ENCODE assay signal across 8 mouse cellular contexts in genomic region chr10:80075924-80076323, GRCm38 (mm10). TPM values are rescaled to one million over a fixed set of nuclear protein-coding genes. Genes with fewer than 3 reads are reported as not detected.
A peak's percentile ranks its signal among the peaks of the same experiment; 100 is the strongest.
DNase-seq lines count a peak whose midpoint lies in the region; ATAC-seq and TF ChIP-seq lines count a peak whose summit lies in the region.
"Had no signal": no experiment of that assay in that cellular context is flagged by ENCODE, and none has a peak within 500 bp of the region (broad histone marks: within the 10 kb centered on the region; RNA-seq: fewer than 3 reads in every experiment).

No protein-coding gene starts in this region.

- 38% methylated on average over 1 of the region's 1 CpGs for WGBS in kidney, embryonic 15.5 days
- 90% methylated on average over 1 of the region's 1 CpGs for WGBS in bone marrow, adult 2 months
- WGBS in liver, embryonic 15.5 days (ENCODE audit: insufficient replicate concordance): 61% methylated on average over 1 of the region's 1 CpGs

- no peaks in the 10 kb centered on the region for H3K27me3 ChIP-seq in kidney, embryonic 15.5 days
- H3K27me3 ChIP-seq in ES-Bruce4 (ENCODE audit: control insufficient read depth, insufficient read depth, low read length, poor library complexity, severe bottlenecking): no peaks in the 10 kb centered on the region
- H3K27me3 ChIP-seq in liver, embryonic 15.5 days: no peaks in the 10 kb centered on the region
- H3K27me3 ChIP-seq: Patski had no signal

- H3K36me3 ChIP-seq in kidney, embryonic 15.5 days: peaks cover 29% of the 10 kb centered on the region
- H3K36me3 ChIP-seq in ES-Bruce4 (ENCODE audit: control insufficient read depth, insufficient read depth, low read length, poor library complexity, severe bottlenecking): 0 out of 2 replicates have a peak, but pooled peaks cover 2% of the 10 kb centered on the region
- peaks cover 49% of the 10 kb centered on the region for H3K36me3 ChIP-seq in liver, embryonic 15.5 days (replicated peaks)

- no peaks in the 10 kb centered on the region for H3K9me3 ChIP-seq in kidney, embryonic 15.5 days (replicated peaks)
- no peaks in the 10 kb centered on the region for H3K9me3 ChIP-seq in ES-Bruce4 (replicated peaks; ENCODE audit: control insufficient read depth, insufficient read depth, low read length, poor library complexity, severe bottlenecking)
- H3K9me3 ChIP-seq in liver, embryonic 15.5 days (replicated peaks): no peaks in the 10 kb centered on the region

- TF ChIP-seq EP300 in ES-Bruce4 (IDR thresholded peaks at IDR 0.05; ENCODE audit: insufficient read depth, low read depth, low read length): no peak

- H3K4me2 ChIP-seq in kidney, embryonic 15.5 days: no peak overlapping the region
- no peak overlapping the region for H3K4me2 ChIP-seq in liver, embryonic 15.5 days

- H3K4me1 ChIP-seq in kidney, embryonic 15.5 days: peaks cover 48% of the 10 kb centered on the region
- H3K4me1 ChIP-seq in ES-Bruce4 (ENCODE audit: control insufficient read depth, insufficient read depth, low read length): peaks cover 10% of the 10 kb centered on the region
- H3K4me1 ChIP-seq in bone marrow, adult 2 months (ENCODE audit: control insufficient read depth, insufficient read depth, low read length): peaks cover 12% of the 10 kb centered on the region
- H3K4me1 ChIP-seq in liver, embryonic 15.5 days (replicated peaks): peaks cover 86% of the 10 kb centered on the region

- H3K27ac ChIP-seq in kidney, embryonic 15.5 days: peak overlapping the region; percentile 64
- 0 out of 2 replicates have a peak overlapping the region, but pooled peaks have one; percentile 1 for H3K27ac ChIP-seq in ES-Bruce4 (ENCODE audit: insufficient read depth, low read length)
- peak overlapping the region; percentile 96 for H3K27ac ChIP-seq in bone marrow, adult 2 months (ENCODE audit: control insufficient read depth, insufficient read depth, low read depth, low read length, poor library complexity)
- H3K27ac ChIP-seq in liver, embryonic 15.5 days (replicated peaks): peak overlapping the region; percentile 71; the same call in 1 of the 2 replicates

- no peak overlapping the region for H3K4me3 ChIP-seq in kidney, embryonic 15.5 days (replicated peaks)
- H3K4me3 ChIP-seq in ES-Bruce4 (ENCODE audit: low read depth, low read length): no peak overlapping the region
- H3K4me3 ChIP-seq in bone marrow, adult 2 months (replicated peaks; ENCODE audit: control insufficient read depth, low read depth, low read length): no peak overlapping the region
- no peak overlapping the region for H3K4me3 ChIP-seq in liver, embryonic 15.5 days (replicated peaks)

- no peak for DNase-seq in kidney, postnatal 14 days
- no peak for DNase-seq in cerebellum, adult 9-10 months
- no peak for DNase-seq in spleen, adult 12 weeks (ENCODE audit: low spot score)

- TF ChIP-seq POLR2A in ES-Bruce4 (IDR thresholded peaks at IDR 0.05; ENCODE audit: insufficient read depth, low read length): no peak
- no peak for TF ChIP-seq POLR2A in bone marrow, adult 2 months (IDR thresholded peaks at IDR 0.05; ENCODE audit: borderline replicate concordance, control insufficient read depth, low read depth, low read length)

- no peak overlapping the region for H3K9ac ChIP-seq in kidney, embryonic 15.5 days
- H3K9ac ChIP-seq in ES-Bruce4 (ENCODE audit: low read depth, poor library complexity, severe bottlenecking): no peak overlapping the region
- H3K9ac ChIP-seq in liver, embryonic 15.5 days: no peak overlapping the region; the same call in 1 of the 2 replicates

- no peak for ATAC-seq in kidney, embryonic 15.5 days (replicated peaks; ENCODE audit: low FRiP score)
- ATAC-seq in liver, embryonic 15.5 days (ENCODE audit: insufficient read depth): no peak

- no peak for TF ChIP-seq CTCF in ES-Bruce4 (IDR thresholded peaks at IDR 0.05; ENCODE audit: low read depth, low read length)
- TF ChIP-seq CTCF in bone marrow, adult 2 months (IDR thresholded peaks at IDR 0.05; ENCODE audit: control insufficient read depth, insufficient read depth, low read length): no peak

RNA-seq across cellular contexts. Expression of gene Gpx4, which starts 29.0 kb away (rescaled TPM):
- 581 and 603 TPM in 2 replicates for polyA plus RNA-seq in kidney, embryonic 15.5 days (2015; fragmentation: Nextera tagmentation; extraction: Ambion mirVana)
- 479 and 507 TPM in 2 replicates for polyA plus RNA-seq in ES-Bruce4 (2011; ENCODE audit: insufficient read depth, insufficient read length, low read depth, missing spikeins)
- 948 and 2,392 TPM in 2 replicates for polyA plus RNA-seq in bone marrow, adult 2 months (2011; ENCODE audit: insufficient read depth, insufficient read length, low replicate concordance, missing spikeins)
- polyA plus RNA-seq in liver, embryonic 15.5 days (2015; fragmentation: Nextera tagmentation; extraction: Ambion mirVana): 603 and 658 TPM in 2 replicates

RNA-seq across cellular contexts. Expression of gene Sbno2, which starts 29.4 kb away (rescaled TPM):
- 14.4 and 16.2 TPM in 2 replicates for polyA plus RNA-seq in kidney, embryonic 15.5 days (2015; fragmentation: Nextera tagmentation; extraction: Ambion mirVana)
- 36.1 and 37.3 TPM in 2 replicates for polyA plus RNA-seq in ES-Bruce4 (2011; ENCODE audit: insufficient read depth, insufficient read length, low read depth, missing spikeins)
- polyA plus RNA-seq in bone marrow, adult 2 months (2011; ENCODE audit: insufficient read depth, insufficient read length, low replicate concordance, missing spikeins): 37.6 and 83.8 TPM in 2 replicates
- 10.4 and 12.3 TPM in 2 replicates for polyA plus RNA-seq in liver, embryonic 15.5 days (2015; fragmentation: Nextera tagmentation; extraction: Ambion mirVana)

RNA-seq across cellular contexts. Expression of gene Polr2e, which starts 36.3 kb away (rescaled TPM):
- 235 and 243 TPM in 2 replicates for polyA plus RNA-seq in kidney, embryonic 15.5 days (2015; fragmentation: Nextera tagmentation; extraction: Ambion mirVana)
- polyA plus RNA-seq in ES-Bruce4 (2011; ENCODE audit: insufficient read depth, insufficient read length, low read depth, missing spikeins): 176 and 180 TPM in 2 replicates
- 35.6 and 44.5 TPM in 2 replicates for polyA plus RNA-seq in bone marrow, adult 2 months (2011; ENCODE audit: insufficient read depth, insufficient read length, low replicate concordance, missing spikeins)
- 81.3 and 84.4 TPM in 2 replicates for polyA plus RNA-seq in liver, embryonic 15.5 days (2015; fragmentation: Nextera tagmentation; extraction: Ambion mirVana)

RNA-seq across cellular contexts. Expression of gene Stk11, which starts 39.7 kb away (rescaled TPM):
- 15.0 and 22.4 TPM in 2 replicates for polyA plus RNA-seq in kidney, embryonic 15.5 days (2015; fragmentation: Nextera tagmentation; extraction: Ambion mirVana)
- polyA plus RNA-seq in ES-Bruce4 (2011; ENCODE audit: insufficient read depth, insufficient read length, low read depth, missing spikeins): 70.3 and 91.6 TPM in 2 replicates
- 197 and 344 TPM in 2 replicates for polyA plus RNA-seq in bone marrow, adult 2 months (2011; ENCODE audit: insufficient read depth, insufficient read length, low replicate concordance, missing spikeins)
- polyA plus RNA-seq in liver, embryonic 15.5 days (2015; fragmentation: Nextera tagmentation; extraction: Ambion mirVana): 16.4 and 21.8 TPM in 2 replicates

RNA-seq across cellular contexts. Expression of gene Arhgap45, which starts 59.5 kb away (rescaled TPM):
- 8.7 and 10.0 TPM in 2 replicates for polyA plus RNA-seq in kidney, embryonic 15.5 days (2015; fragmentation: Nextera tagmentation; extraction: Ambion mirVana)
- 6.5 and 6.9 TPM in 2 replicates for polyA plus RNA-seq in ES-Bruce4 (2011; ENCODE audit: insufficient read depth, insufficient read length, low read depth, missing spikeins)
- 111 and 291 TPM in 2 replicates for polyA plus RNA-seq in bone marrow, adult 2 months (2011; ENCODE audit: insufficient read depth, insufficient read length, low replicate concordance, missing spikeins)
- 15.7 and 18.2 TPM in 2 replicates for polyA plus RNA-seq in liver, embryonic 15.5 days (2015; fragmentation: Nextera tagmentation; extraction: Ambion mirVana)

Comparison
In these comparisons a context has a peak if more than half of its experiments do, and no peak if none do; other contexts are left out.
1. H3K27ac ChIP-seq: peak in every context shown above with its lines; median percentile 96 in bone marrow, adult 2 months; 71 in liver, embryonic 15.5 days; 64 in kidney, embryonic 15.5 days; 1 in ES-Bruce4.